Mouse (Mus musculus) bone marrow, adult 2 months (tissue): ENCODE measurements around the gene Itpr1. TPM values are rescaled to one million over a fixed set of nuclear protein-coding genes. Genes with fewer than 3 reads are reported as not detected.

Experiments used
- H3K27ac ChIP-seq: fragments of 200-500 bp; 2 replicates; pipeline ENCODE4 v1.5.1; 2012; ENCODE audit warnings: low read depth, mild to moderate bottlenecking, control low read depth, inconsistent platforms, low read length; ENCODE audit not compliant: control insufficient read depth, poor library complexity, insufficient read depth
- H3K4me1 ChIP-seq: fragments of 200-500 bp; 2 replicates; pipeline ENCODE4 v1.6.1; 2011; ENCODE audit warnings: low read length; ENCODE audit not compliant: control insufficient read depth, insufficient read depth
- H3K4me3 ChIP-seq: fragments of 200-500 bp; replicated peaks from 2 replicates; pipeline ENCODE3; 2011; ENCODE audit warnings: mild to moderate bottlenecking, low read depth, low read length, control low read depth; ENCODE audit not compliant: control insufficient read depth
- CTCF ChIP-seq: fragments of 200-500 bp; IDR thresholded peaks from 2 replicates; pipeline ENCODE4 v1.5.1; 2011; ENCODE audit warnings: low read length, control low read depth; ENCODE audit not compliant: control insufficient read depth, insufficient read depth
- POLR2A ChIP-seq: fragments of 200-500 bp; IDR thresholded peaks from 2 replicates; pipeline ENCODE4 v1.6.1; 2011; ENCODE audit warnings: low read depth, mild to moderate bottlenecking, control low read depth, low read length, borderline replicate concordance; ENCODE audit not compliant: control insufficient read depth
- WGBS: fragments of 180-500 bp; shearing (Covaris S2); methylation state at CpG from one replicate; pipeline ENCODE4 v1.1.7; 2018; 5-methylcytosine and 5-hydroxymethylcytosine counted together
- polyA plus RNA-seq: library from polyadenylated mRNA; stranded (reverse); fragments of >200 nt; gene quantifications from 2 replicates; pipeline ENCODE4 v1.2.4, GENCODE M21; 2011; ENCODE audit warnings: low replicate concordance; ENCODE audit not compliant: missing spikeins, insufficient read depth, insufficient read length

The Itpr1 gene
- polyA plus RNA-seq, 1 experiment, result 32.8 TPM

- Histone ChIP-seq H3K4me3 (no peak overlapping the region), H3K4me1 (peaks cover 1% of the 10 kb centered on the region; the same call in 1 of the 2 replicates), H3K27ac (no peak overlapping the region)
- TF ChIP-seq CTCF (no peak), POLR2A (no peak)
- WGBS, result 85% methylated on average over 3 of the region's 3 CpGs
Observed at GRCm38 (mm10) chr6:108282621-108283020, 69.7 kb downstream of the Itpr1 start.

DNA sequence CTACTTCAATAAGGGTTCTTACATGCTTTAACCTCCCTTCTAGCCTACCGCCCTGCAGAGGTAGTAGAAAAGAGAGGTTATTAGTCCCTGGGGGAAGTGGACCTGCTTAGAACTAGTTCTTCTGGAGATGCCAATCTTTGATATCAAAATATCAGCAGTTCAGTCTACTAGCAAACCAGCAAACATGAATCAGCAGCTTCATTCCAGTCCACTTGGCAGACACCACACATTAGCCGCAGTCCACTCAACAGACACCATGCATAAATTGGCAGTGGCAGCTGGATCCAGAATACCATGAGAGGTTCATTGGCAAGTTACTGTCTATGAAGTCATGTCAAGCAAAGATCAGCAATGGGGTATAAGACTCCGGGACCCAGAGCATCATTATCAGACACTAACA is 71.8 kb downstream of the Itpr1 start:
- no peak for TF ChIP-seq POLR2A
- no peak for TF ChIP-seq CTCF

DNA sequence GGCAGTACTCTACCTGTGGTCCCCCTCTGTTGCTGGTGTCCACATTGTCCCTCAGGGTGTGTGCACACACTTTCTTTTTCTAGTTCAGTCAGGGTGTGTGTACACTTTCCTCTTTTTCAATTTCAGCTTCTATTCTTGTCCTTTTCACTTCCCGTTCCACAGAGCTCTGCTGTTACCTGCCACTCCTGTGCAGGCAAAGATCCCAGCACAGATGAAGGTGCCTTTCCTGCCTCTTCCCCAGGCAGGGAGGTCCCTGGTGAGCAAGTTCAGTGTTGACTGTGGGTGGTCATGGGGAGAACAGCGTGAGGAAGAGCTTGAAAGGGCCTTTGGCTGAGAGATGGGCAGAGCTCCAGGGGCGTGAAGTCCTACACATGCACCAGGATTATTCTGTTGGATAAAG is 76.1 kb downstream of the Itpr1 start:
- no peak overlapping the region for H3K27ac ChIP-seq
- no peak overlapping the region for H3K4me3 ChIP-seq
- TF ChIP-seq POLR2A, result no peak
- no peak for TF ChIP-seq CTCF
- peaks cover 1% of the 10 kb centered on the region; the same call in 1 of the 2 replicates for H3K4me1 ChIP-seq
- WGBS, result 42% methylated on average over 3 of the region's 3 CpGs

More for the DNA sequence above, 71.8 kb downstream of the Itpr1 start:
- Histone ChIP-seq H3K27ac (no peak overlapping the region), H3K4me3 (no peak overlapping the region), H3K4me1 (peaks cover 1% of the 10 kb centered on the region; the same call in 1 of the 2 replicates)
- 87% methylated on average over 3 of the region's 3 CpGs for WGBS

DNA sequence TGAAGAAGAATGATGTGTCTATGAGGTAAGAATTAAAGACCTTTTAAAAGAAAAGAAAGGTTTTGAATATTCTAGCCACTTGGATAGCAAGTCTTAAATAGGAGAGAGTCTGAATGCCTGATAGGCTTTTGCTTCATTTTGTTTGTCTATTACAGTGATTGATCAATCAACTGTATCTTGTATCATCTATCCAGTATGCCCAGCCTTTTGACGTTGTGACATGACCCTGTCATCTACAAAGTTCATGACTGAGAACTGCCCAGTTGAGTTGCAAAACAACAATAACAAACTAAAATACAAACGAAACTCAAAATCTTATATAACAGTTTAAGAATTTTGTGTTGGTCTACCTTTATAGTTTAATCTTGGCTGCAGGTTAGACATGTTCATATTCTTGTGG is 78.1 kb downstream of the Itpr1 start:
- WGBS, result 77% methylated on average over 2 of the region's 2 CpGs
- H3K4me3 ChIP-seq, result no peak overlapping the region
- TF ChIP-seq POLR2A (no peak), CTCF (no peak)
- peaks cover 1% of the 10 kb centered on the region; the same call in 1 of the 2 replicates for H3K4me1 ChIP-seq
- H3K27ac ChIP-seq, result no peak overlapping the region

DNA sequence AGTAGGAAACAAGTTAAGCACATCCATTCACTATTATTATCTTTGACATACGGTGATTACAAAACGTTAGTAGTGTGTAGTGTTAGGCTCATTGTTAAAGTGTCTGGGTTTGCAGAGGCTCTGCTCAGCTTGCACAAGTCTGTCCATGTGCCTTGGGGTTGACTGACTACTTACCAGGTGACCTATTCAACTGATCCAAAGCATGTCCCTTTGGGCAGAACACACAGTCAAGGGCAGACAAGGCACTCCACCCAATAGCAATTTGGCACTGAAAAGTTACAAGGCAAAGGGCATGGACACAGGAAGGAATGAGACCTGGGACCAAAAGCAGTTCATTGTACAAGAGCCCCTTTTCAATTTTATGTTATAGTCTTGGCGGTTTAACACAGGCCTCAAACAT is 78.7 kb downstream of the Itpr1 start:
- no peak overlapping the region for H3K27ac ChIP-seq
- H3K4me1 ChIP-seq, result peaks cover 1% of the 10 kb centered on the region; the same call in 1 of the 2 replicates
- 81% methylated on average over 3 of the region's 3 CpGs for WGBS
- H3K4me3 ChIP-seq, result no peak overlapping the region
- no peak for TF ChIP-seq POLR2A
- no peak for TF ChIP-seq CTCF

GRCm38 (mm10) chr6:108301856-108302255 is 89.0 kb downstream of the Itpr1 start:
- no peak overlapping the region for H3K4me3 ChIP-seq
- H3K4me1 ChIP-seq, result no peaks in the 10 kb centered on the region; the same call in 1 of the 2 replicates
- no peak overlapping the region for H3K27ac ChIP-seq
- WGBS, result 84% methylated on average over 5 of the region's 5 CpGs
- TF ChIP-seq CTCF (no peak), POLR2A (no peak)

- no peak for TF ChIP-seq POLR2A
- TF ChIP-seq CTCF, result no peak
- no peak overlapping the region for H3K4me3 ChIP-seq
- H3K27ac ChIP-seq, result no peak overlapping the region
- H3K4me1 ChIP-seq, result peaks cover 2% of the 10 kb centered on the region; the same call in 1 of the 2 replicates
- 78% methylated on average over 12 of the region's 12 CpGs for WGBS
Observed at GRCm38 (mm10) chr6:108303619-108304567, 91.0 kb downstream of the Itpr1 start.

GRCm38 (mm10) chr6:108305171-108305779 is 92.4 kb downstream of the Itpr1 start:
- peaks cover 2% of the 10 kb centered on the region; the same call in 1 of the 2 replicates for H3K4me1 ChIP-seq
- 78% methylated on average over 12 of the region's 12 CpGs for WGBS
- no peak overlapping the region for H3K4me3 ChIP-seq
- TF ChIP-seq CTCF (no peak), POLR2A (no peak)
- H3K27ac ChIP-seq, result no peak overlapping the region
